Mouse (Mus musculus): ENCODE results near the gene Ssx2ip. TPM values are rescaled to one million over a fixed set of nuclear protein-coding genes. Genes with fewer than 3 reads are reported as not detected.
A peak's percentile ranks its signal among the peaks of the same experiment; 100 is the strongest.

Gene Ssx2ip
- polyA plus RNA-seq, 1 experiment from 2014 or later: 35.8 TPM

GRCm38 (mm10) chr3:146407086-146407721 is 2.8 kb downstream of the Ssx2ip start:
- 89% methylated on average over 16 of the region's 16 CpGs for WGBS
- H3K9me3 ChIP-seq: peaks cover 5% of the 10 kb centered on the region; the same call in 1 of the 2 replicates
- no peak overlapping the region for H3K27ac ChIP-seq
- 0 out of 2 replicates have a peak overlapping the region, but pooled peaks have one; percentile 13 for H3K4me3 ChIP-seq
- peaks cover 42% of the 10 kb centered on the region for H3K4me1 ChIP-seq
- no peaks in the 10 kb centered on the region for H3K27me3 ChIP-seq (ENCODE audit: insufficient read depth, poor library complexity, severe bottlenecking)
- DNase-seq (ENCODE audit: low spot score): peak; percentile 70
- no peaks in the 10 kb centered on the region for H3K36me3 ChIP-seq

- Histone ChIP-seq H3K27ac (peak overlapping the region; percentile 11; the same call in 1 of the 2 replicates), H3K9me3 (no peaks in the 10 kb centered on the region), H3K4me1 (peaks cover 47% of the 10 kb centered on the region), H3K4me3 (no peak overlapping the region), H3K36me3 (no peaks in the 10 kb centered on the region; the same call in 1 of the 2 replicates), H3K27me3 (ENCODE audit: insufficient read depth, poor library complexity, severe bottlenecking) (no peaks in the 10 kb centered on the region)
- WGBS: 72% methylated on average over 7 of the region's 7 CpGs
- peak; percentile 84 for DNase-seq (ENCODE audit: low spot score)
These were observed 5.7 kb downstream of the Ssx2ip start for GRCm38 (mm10) chr3:146410114-146410513.

DNA sequence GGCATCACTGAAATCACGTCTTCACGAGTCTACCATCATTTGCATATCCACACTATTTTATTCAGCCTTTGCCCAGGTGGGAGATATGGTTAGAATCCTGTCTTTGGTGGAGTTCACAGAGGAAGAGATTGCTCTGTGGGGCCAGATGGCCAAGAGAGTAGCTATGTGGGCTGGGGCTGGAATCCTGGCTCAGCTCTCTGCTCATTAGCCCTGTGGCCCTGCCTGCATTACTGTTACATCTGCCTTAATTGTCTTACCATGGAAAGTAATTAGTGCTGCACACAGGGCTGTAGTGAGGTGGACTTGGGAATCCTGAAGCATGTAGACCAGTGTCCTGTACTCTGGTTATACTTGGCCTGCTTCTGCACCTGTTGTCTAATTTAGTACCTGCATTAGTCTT is 7.6 kb downstream of the Ssx2ip start:
- no peak overlapping the region for H3K27ac ChIP-seq
- WGBS: 81% methylated on average over 2 of the region's 2 CpGs
- peaks cover 1% of the 10 kb centered on the region; the same call in 1 of the 2 replicates for H3K36me3 ChIP-seq
- H3K27me3 ChIP-seq (ENCODE audit: insufficient read depth, poor library complexity, severe bottlenecking): no peaks in the 10 kb centered on the region
- no peak overlapping the region for H3K4me3 ChIP-seq
- H3K4me1 ChIP-seq: peaks cover 43% of the 10 kb centered on the region
- H3K9me3 ChIP-seq: no peaks in the 10 kb centered on the region
- DNase-seq (ENCODE audit: low spot score): no peak

- Histone ChIP-seq H3K4me3 (no peak overlapping the region), H3K9me3 (no peaks in the 10 kb centered on the region), H3K4me1 (peaks cover 42% of the 10 kb centered on the region), H3K36me3 (peaks cover 6% of the 10 kb centered on the region; the same call in 1 of the 2 replicates), H3K27ac (no peak overlapping the region), H3K27me3 (ENCODE audit: insufficient read depth, poor library complexity, severe bottlenecking) (no peaks in the 10 kb centered on the region)
- 84% methylated on average over 7 of the region's 7 CpGs for WGBS
- DNase-seq (ENCODE audit: low spot score): no peak
These were observed 8.0 kb downstream of the Ssx2ip start for GRCm38 (mm10) chr3:146412480-146412879.

DNA sequence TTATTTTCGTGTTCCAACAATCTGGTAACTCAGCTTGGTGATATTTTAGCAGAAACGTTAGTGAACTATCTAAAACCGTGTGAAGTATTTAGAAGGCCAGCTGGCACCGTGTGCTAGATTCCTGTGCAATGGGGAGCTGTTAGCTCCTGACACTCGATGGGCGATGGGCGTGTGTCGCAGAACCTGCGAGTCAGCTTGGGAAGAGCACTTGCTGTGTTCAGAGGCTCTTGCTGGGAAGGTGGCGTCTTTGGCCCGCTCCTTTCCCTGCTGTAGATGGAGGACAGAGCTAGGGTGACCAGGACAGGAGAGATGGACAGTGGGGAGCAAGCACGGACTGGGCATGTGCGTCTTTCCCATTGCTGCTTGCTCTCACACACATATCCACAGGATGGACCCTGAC is 8.6 kb downstream of the Ssx2ip start:
- 89% methylated on average over 13 of the region's 13 CpGs for WGBS
- H3K4me3 ChIP-seq: no peak overlapping the region

GRCm38 (mm10) chr3:146413992-146414391 is 9.6 kb downstream of the Ssx2ip start:
- Histone ChIP-seq H3K36me3 (peaks cover 18% of the 10 kb centered on the region), H3K4me3 (no peak overlapping the region), H3K27ac (no peak overlapping the region), H3K27me3 (ENCODE audit: insufficient read depth, poor library complexity, severe bottlenecking) (no peaks in the 10 kb centered on the region), H3K4me1 (peaks cover 42% of the 10 kb centered on the region), H3K9me3 (no peaks in the 10 kb centered on the region)
- DNase-seq (ENCODE audit: low spot score): no peak
- WGBS: 80% methylated on average over 4 of the region's 4 CpGs

More for the DNA sequence above, 8.6 kb downstream of the Ssx2ip start:
- Histone ChIP-seq H3K27me3 (ENCODE audit: insufficient read depth, poor library complexity, severe bottlenecking) (no peaks in the 10 kb centered on the region), H3K4me1 (peaks cover 42% of the 10 kb centered on the region), H3K9me3 (no peaks in the 10 kb centered on the region), H3K36me3 (peaks cover 11% of the 10 kb centered on the region; the same call in 1 of the 2 replicates), H3K27ac (no peak overlapping the region)
- DNase-seq (ENCODE audit: low spot score): no peak

DNA sequence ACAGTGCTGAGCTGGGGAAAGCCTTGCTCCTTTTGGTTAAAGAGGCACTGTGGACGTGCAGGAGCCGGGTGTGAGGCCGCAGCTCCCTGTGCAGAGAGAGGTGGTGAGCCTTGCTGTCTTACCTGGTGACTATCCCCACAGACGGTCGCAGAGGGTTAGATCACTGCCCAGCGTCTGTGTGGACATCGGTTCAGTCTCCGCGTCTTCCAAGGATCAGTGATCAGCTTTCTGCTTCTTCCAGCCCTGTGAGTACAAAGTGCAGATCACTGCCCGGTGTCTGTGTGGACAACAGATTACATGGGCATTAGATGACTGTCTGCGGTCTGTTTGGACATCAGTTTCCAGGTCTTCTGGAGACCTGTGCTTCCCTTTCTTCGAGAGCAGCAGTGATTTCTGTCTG is 10.1 kb downstream of the Ssx2ip start:
- Histone ChIP-seq H3K27ac (no peak overlapping the region), H3K4me3 (no peak overlapping the region), H3K36me3 (peaks cover 24% of the 10 kb centered on the region), H3K27me3 (ENCODE audit: insufficient read depth, poor library complexity, severe bottlenecking) (no peaks in the 10 kb centered on the region), H3K4me1 (peaks cover 42% of the 10 kb centered on the region), H3K9me3 (no peaks in the 10 kb centered on the region)
- no peak for DNase-seq (ENCODE audit: low spot score)
- 90% methylated on average over 12 of the region's 12 CpGs for WGBS

DNA sequence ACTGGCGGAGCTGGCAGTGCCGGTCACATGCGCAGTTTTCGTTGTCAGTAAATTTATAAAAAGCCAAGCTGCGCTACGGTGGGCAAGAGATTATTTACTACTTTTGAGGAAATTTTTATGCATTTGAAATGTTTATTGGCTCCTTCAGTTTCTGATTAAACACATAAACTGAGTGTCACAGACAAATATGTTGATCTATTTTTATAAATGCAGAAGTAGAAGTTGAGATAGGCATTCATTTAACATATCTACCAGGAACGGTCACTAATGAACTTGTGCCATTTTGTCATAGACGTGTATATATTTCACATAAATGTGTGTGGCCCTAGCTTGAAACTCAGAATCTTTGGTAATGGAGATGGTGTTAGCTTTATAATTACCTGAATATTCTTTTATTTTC is 13.4 kb downstream of the Ssx2ip start:
- DNase-seq (ENCODE audit: low spot score): no peak
- Histone ChIP-seq H3K9me3 (no peaks in the 10 kb centered on the region), H3K27ac (no peak overlapping the region), H3K36me3 (peaks cover 32% of the 10 kb centered on the region), H3K4me1 (peaks cover 30% of the 10 kb centered on the region), H3K27me3 (ENCODE audit: insufficient read depth, poor library complexity, severe bottlenecking) (no peaks in the 10 kb centered on the region), H3K4me3 (no peak overlapping the region)
- 95% methylated on average over 8 of the region's 8 CpGs for WGBS

- DNase-seq (ENCODE audit: low spot score): no peak
- WGBS: 78% methylated on average over 7 of the region's 7 CpGs
- H3K4me1 ChIP-seq: peaks cover 36% of the 10 kb centered on the region
- H3K9me3 ChIP-seq: no peaks in the 10 kb centered on the region
- H3K27ac ChIP-seq: no peak overlapping the region; the same call in 1 of the 2 replicates
- no peak overlapping the region for H3K4me3 ChIP-seq
- H3K36me3 ChIP-seq: peaks cover 41% of the 10 kb centered on the region
- H3K27me3 ChIP-seq (ENCODE audit: insufficient read depth, poor library complexity, severe bottlenecking): no peaks in the 10 kb centered on the region
These were observed 14.5 kb downstream of the Ssx2ip start for GRCm38 (mm10) chr3:146418901-146419300.

DNA sequence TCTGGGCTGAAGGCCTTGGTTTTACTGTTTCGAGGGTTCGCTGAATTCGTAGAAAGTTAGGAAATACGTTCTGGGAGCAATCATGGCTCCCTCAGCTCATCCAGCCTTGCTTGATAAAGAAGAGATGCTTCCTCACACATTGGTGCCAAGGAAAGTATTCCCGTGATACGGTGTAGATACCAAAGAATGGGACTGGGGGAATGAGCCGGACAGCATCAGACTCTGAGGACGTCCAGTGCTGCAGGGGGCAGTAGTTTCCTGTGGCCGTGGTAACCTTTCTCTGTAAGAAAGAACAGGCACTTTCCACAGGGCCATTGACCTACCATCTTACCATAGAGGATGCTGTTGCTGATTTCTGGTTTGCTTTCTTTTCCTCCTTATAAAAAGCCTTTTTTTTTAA is 15.1 kb downstream of the Ssx2ip start:
- WGBS: 83% methylated on average over 9 of the region's 9 CpGs
- H3K27ac ChIP-seq: no peak overlapping the region; the same call in 1 of the 2 replicates

DNA sequence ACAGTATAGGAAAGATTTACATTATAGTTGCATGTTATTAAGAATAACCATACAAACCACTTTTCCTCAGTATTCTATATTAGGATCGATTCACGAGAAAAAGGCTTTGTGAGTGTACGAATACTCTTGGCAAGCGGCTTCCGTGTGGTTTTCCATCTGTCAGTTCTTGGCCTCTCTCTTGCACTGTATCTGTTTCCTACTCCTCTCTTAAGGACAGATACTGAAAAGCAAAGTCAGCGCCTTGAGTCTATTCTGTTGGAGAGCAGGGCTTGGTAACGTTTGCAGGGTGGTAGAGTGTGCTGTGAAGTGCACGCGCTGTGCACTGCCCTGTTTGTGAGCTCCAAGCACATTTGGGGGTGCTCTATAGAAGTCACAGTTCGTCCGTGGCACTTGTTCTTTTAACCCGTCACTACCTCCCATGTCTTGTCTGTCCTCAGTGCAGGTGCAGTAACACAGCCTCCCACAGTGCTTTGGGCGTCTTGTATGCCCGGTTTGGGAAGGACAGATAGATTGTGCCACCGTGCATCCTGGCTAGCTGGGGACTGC is 15.6 kb downstream of the Ssx2ip start:
- no peak for DNase-seq (ENCODE audit: low spot score)
- WGBS: 88% methylated on average over 15 of the region's 15 CpGs

More for the DNA sequence above, 15.1 kb downstream of the Ssx2ip start:
- DNase-seq (ENCODE audit: low spot score): no peak
- peaks cover 36% of the 10 kb centered on the region for H3K4me1 ChIP-seq
- H3K36me3 ChIP-seq: peaks cover 41% of the 10 kb centered on the region
- H3K27me3 ChIP-seq (ENCODE audit: insufficient read depth, poor library complexity, severe bottlenecking): no peaks in the 10 kb centered on the region
- H3K4me3 ChIP-seq: no peak overlapping the region
- H3K9me3 ChIP-seq: no peaks in the 10 kb centered on the region

GRCm38 (mm10) chr3:146421787-146422186 is 17.3 kb downstream of the Ssx2ip start:
- Histone ChIP-seq H3K4me1 (peaks cover 27% of the 10 kb centered on the region), H3K4me3 (no peak overlapping the region), H3K27me3 (ENCODE audit: insufficient read depth, poor library complexity, severe bottlenecking) (no peaks in the 10 kb centered on the region), H3K27ac (no peak overlapping the region), H3K36me3 (peaks cover 49% of the 10 kb centered on the region), H3K9me3 (no peaks in the 10 kb centered on the region)
- no peak for DNase-seq (ENCODE audit: low spot score)
- 54% methylated on average over 8 of the region's 8 CpGs for WGBS

More for the DNA sequence above, 15.6 kb downstream of the Ssx2ip start:
- Histone ChIP-seq H3K36me3 (peaks cover 41% of the 10 kb centered on the region), H3K9me3 (no peaks in the 10 kb centered on the region), H3K27me3 (ENCODE audit: insufficient read depth, poor library complexity, severe bottlenecking) (no peaks in the 10 kb centered on the region), H3K4me3 (no peak overlapping the region), H3K27ac (no peak overlapping the region), H3K4me1 (peaks cover 34% of the 10 kb centered on the region)

- WGBS: 83% methylated on average over 7 of the region's 7 CpGs
- peaks cover 40% of the 10 kb centered on the region for H3K4me1 ChIP-seq
- no peak overlapping the region for H3K27ac ChIP-seq
- H3K27me3 ChIP-seq (ENCODE audit: insufficient read depth, poor library complexity, severe bottlenecking): no peaks in the 10 kb centered on the region
- no peaks in the 10 kb centered on the region for H3K9me3 ChIP-seq
- no peak for DNase-seq (ENCODE audit: low spot score)
- no peak overlapping the region for H3K4me3 ChIP-seq
- peaks cover 50% of the 10 kb centered on the region for H3K36me3 ChIP-seq
These were observed 19.3 kb downstream of the Ssx2ip start for GRCm38 (mm10) chr3:146423710-146424109.
